Mouse (Mus musculus) liver, embryonic 12.5 days (tissue): ENCODE results near the gene Tmco1. TPM values are rescaled to one million over a fixed set of nuclear protein-coding genes. Genes with fewer than 3 reads are reported as not detected.

ENCODE experiments used
- ATAC-seq: fragments of 200-750 bp; cut with Nextera tagmentation; 2 replicates; pipeline ENCODE4 v1.8.0; 2017; ENCODE audit warnings: moderate number of reproducible peaks, mild to moderate bottlenecking, moderate library complexity
- H3K27ac ChIP-seq: fragments of 300-500 bp; sonication (generic); 2 replicates; pipeline ENCODE4 v1.5.1; 2016; ENCODE audit warnings: mild to moderate bottlenecking
- H3K27me3 ChIP-seq: fragments of 300-500 bp; sonication (generic); replicated peaks from 2 replicates; pipeline ENCODE4 v1.6.1; 2016; ENCODE audit warnings: mild to moderate bottlenecking, moderate library complexity
- H3K36me3 ChIP-seq: fragments of 300-500 bp; sonication (generic); 2 replicates; pipeline ENCODE4 v1.6.1; 2016; ENCODE audit warnings: mild to moderate bottlenecking, moderate library complexity
- H3K4me1 ChIP-seq: fragments of 300-500 bp; sonication (generic); 2 replicates; pipeline ENCODE4 v1.6.1; 2016
- H3K4me2 ChIP-seq: fragments of 300-500 bp; sonication (generic); 2 replicates; pipeline ENCODE4 v1.6.1; 2016; ENCODE audit warnings: mild to moderate bottlenecking, moderate library complexity
- H3K4me3 ChIP-seq: fragments of 300-500 bp; sonication (generic); 2 replicates; pipeline ENCODE4 v1.5.1; 2016; ENCODE audit warnings: mild to moderate bottlenecking, moderate library complexity
- H3K9ac ChIP-seq: fragments of 300-500 bp; sonication (generic); 2 replicates; pipeline ENCODE4 v1.6.1; 2016; ENCODE audit warnings: mild to moderate bottlenecking, moderate library complexity
- H3K9me3 ChIP-seq: fragments of 300-500 bp; sonication (generic); replicated peaks from 2 replicates; pipeline ENCODE4 v1.6.1; 2016; ENCODE audit warnings: mild to moderate bottlenecking, moderate library complexity
- WGBS: fragments of 180-500 bp; shearing (Covaris S2); methylation state at CpG from one replicate; pipeline ENCODE4 v1.1.7; 2016; ENCODE audit not compliant: insufficient replicate concordance; 5-methylcytosine and 5-hydroxymethylcytosine counted together
- microRNA-seq: library from miRNA; unstranded; fragments of <30 nt; microRNA quantifications from one replicate; pipeline ENCODE4, GENCODE M21; 2017
- polyA plus RNA-seq: library from polyadenylated mRNA; unstranded; fragments of >200 nt; fragmentation: Nextera tagmentation; extraction: Ambion mirVana; gene quantifications from 2 replicates; pipeline ENCODE4 v1.2.1, GENCODE M21; 2016

Tmco1 gene
- polyA plus RNA-seq, 1 experiment from 2014 or later: 74.2 TPM

DNA sequence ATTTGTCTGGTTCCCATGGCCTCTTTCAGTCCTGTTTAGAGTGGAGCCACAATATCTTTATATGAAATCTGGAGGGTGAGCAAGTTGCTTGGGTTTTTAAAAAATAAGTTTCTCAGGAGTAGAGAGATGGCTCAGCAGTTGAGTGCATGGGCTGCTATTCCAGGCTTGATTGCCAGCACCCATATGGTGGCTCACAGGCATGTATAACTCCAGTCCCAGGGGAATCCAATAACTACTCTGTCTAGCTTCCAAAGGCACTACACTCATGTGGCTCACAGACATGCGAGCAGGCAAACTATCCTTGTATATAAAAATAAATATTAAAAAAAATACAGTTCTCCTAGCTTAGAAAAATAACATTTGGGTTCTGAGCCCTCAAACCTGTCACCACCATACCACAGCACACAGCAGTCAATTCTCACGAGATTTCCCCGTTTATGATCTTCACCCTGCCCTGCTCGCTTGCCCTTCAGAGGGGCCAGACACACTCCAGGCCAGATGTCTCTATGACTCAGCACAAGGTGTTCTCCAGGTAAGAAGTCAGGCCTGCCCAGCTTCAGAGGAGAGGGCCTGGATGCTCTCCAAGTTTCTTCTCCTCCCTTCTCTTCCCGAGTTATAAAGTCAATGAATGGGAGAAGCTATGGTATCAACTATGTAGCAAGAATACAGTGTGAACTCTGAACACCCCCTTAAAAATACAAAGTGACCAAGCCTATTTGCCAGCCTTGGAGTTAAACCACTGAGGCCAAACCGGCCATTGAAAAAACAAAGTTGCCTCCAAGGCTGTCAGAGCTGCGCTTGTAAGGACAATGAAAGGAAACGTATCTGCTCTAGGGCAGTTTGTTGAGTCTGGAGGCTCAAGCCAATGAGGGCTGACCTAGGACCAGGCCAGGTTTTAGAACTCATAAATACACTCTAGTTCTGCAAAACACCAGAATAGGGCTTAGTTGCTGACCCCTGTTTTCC, 73.2 kb downstream of the Tmco1 start:
- H3K4me2 ChIP-seq: peak overlapping the region; percentile 79
- H3K9ac ChIP-seq: peak overlapping the region; percentile 70
- no peaks in the 10 kb centered on the region for H3K9me3 ChIP-seq
- peaks cover 94% of the 10 kb centered on the region for H3K4me1 ChIP-seq
- no peak overlapping the region for H3K4me3 ChIP-seq
- peaks cover 72% of the 10 kb centered on the region for H3K36me3 ChIP-seq
- no peaks in the 10 kb centered on the region for H3K27me3 ChIP-seq
- no peak for ATAC-seq
- H3K27ac ChIP-seq: peak overlapping the region; percentile 100
- WGBS: 83% methylated on average over 8 of the region's 8 CpGs

DNA sequence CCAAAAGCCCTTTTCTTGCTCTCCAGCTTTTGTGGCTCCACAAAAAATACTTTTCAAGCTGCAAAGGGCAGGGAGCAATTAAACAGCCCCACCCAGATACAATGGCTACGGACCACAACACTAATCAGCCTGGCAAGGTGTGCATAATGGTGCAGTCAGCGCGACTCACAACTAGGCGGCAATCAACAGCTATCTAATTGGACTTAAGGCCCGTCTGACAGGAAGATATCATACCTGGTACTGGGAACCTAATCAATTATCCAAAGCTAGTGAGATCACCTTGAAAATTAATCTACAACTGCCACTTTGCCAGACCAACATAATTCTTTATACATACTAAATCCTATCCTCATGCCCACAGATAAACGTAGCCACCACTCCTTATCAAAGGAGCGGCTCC, 74.1 kb downstream of the Tmco1 start:
- no peak for ATAC-seq
- H3K9me3 ChIP-seq: no peaks in the 10 kb centered on the region
- peak overlapping the region; percentile 70 for H3K9ac ChIP-seq
- 34% methylated on average over 7 of the region's 7 CpGs for WGBS
- H3K4me1 ChIP-seq: peaks cover 98% of the 10 kb centered on the region
- peak overlapping the region; percentile 38 for H3K4me3 ChIP-seq
- peaks cover 71% of the 10 kb centered on the region for H3K36me3 ChIP-seq
- no peaks in the 10 kb centered on the region for H3K27me3 ChIP-seq
- H3K27ac ChIP-seq: peak overlapping the region; percentile 100
- H3K4me2 ChIP-seq: peak overlapping the region; percentile 79

DNA sequence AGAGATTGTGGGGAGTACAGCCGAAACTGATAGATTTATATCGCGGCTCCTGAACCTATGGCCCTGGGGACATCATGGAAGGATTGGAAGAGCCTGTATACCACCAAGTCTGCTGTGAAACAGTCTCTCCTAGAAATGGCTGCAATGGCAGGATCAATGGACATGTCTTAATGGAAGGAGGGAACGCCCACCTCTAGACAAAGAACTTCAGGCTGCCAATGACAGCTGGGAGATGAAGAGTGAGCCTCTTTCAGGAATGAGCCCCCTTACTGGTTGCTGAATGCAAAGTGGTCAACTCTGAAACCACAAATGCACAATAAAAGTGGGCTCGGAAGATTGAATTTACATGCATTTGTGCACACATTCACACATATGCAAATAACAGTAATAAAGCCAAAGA, 74.6 kb downstream of the Tmco1 start:
- peaks cover 98% of the 10 kb centered on the region for H3K4me1 ChIP-seq
- H3K9me3 ChIP-seq: no peaks in the 10 kb centered on the region
- H3K9ac ChIP-seq: peak overlapping the region; percentile 70
- peak overlapping the region; percentile 38 for H3K4me3 ChIP-seq
- peak overlapping the region; percentile 100 for H3K27ac ChIP-seq
- H3K4me2 ChIP-seq: peak overlapping the region; percentile 79
- no peak for ATAC-seq
- WGBS: 57% methylated on average over 5 of the region's 5 CpGs
- H3K36me3 ChIP-seq: peaks cover 70% of the 10 kb centered on the region
- no peaks in the 10 kb centered on the region for H3K27me3 ChIP-seq

DNA sequence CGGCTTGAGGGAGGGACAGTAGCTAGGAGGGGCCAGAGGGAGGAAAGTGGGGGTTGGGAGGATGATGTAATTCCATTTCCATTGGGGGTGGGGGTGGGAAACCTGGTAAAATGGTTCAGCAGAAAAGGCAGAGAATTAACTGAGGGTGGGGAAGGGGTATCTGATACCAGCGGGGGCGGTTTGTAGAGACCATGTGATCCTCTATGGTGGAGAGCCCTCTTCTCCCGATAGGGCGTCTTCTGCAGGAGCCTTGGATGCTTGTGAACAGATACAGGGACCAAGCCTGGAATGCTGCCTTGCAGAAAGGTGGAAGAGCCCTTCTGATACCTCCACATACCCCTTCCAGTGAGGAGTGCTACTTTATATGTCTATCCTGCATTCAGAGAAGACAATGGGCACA, 75.0 kb downstream of the Tmco1 start:
- peak overlapping the region; percentile 100 for H3K27ac ChIP-seq
- no peaks in the 10 kb centered on the region for H3K27me3 ChIP-seq
- H3K4me1 ChIP-seq: peaks cover 98% of the 10 kb centered on the region
- peak overlapping the region; percentile 79 for H3K4me2 ChIP-seq
- H3K9me3 ChIP-seq: no peaks in the 10 kb centered on the region
- WGBS: 54% methylated on average over 5 of the region's 5 CpGs
- H3K36me3 ChIP-seq: peaks cover 70% of the 10 kb centered on the region
- peak overlapping the region; percentile 38 for H3K4me3 ChIP-seq
- no peak for ATAC-seq
- H3K9ac ChIP-seq: peak overlapping the region; percentile 70

Small RNA genes lying within 50 kb of the gene (microRNA-seq; reads per million reads assigned to microRNA genes)
- 4.9 reads per million, percentile 8 among the genes with 10 or more reads in this experiment for gene Gm25911
- not detected for gene Mir6347

Other genes with a start within 250 kb of the Tmco1 start
- 102 and 103 TPM in 2 replicates for gene Uck2, start 23.1 kb upstream of the Tmco1 start, polyA plus RNA-seq
- gene Aldh9a1, start 41.6 kb downstream of the Tmco1 start, polyA plus RNA-seq: 94.4 and 99.5 TPM in 2 replicates
- 388 and 396 TPM in 2 replicates for gene Mgst3, start 85.5 kb downstream of the Tmco1 start, polyA plus RNA-seq
- not detected in 2 replicates for gene Lrrc52, start 158.4 kb downstream of the Tmco1 start, polyA plus RNA-seq